Mouse (Mus musculus) ES-Bruce4 (cell line): ENCODE data around the gene Lrrfip2. TPM values are rescaled to one million over a fixed set of nuclear protein-coding genes. Genes with fewer than 3 reads are reported as not detected.

Experiments used
- H3K27ac ChIP-seq: 2 replicates; pipeline ENCODE4 v1.5.1; 2012; ENCODE audit warnings: low read length, inconsistent platforms; ENCODE audit not compliant: insufficient read depth
- H3K27me3 ChIP-seq: 2 replicates; pipeline ENCODE4 v1.6.1; 2012; ENCODE audit warnings: mild to moderate bottlenecking, low read length, inconsistent platforms; ENCODE audit not compliant: control insufficient read depth, poor library complexity, insufficient read depth, severe bottlenecking
- H3K36me3 ChIP-seq: 2 replicates; pipeline ENCODE4 v1.6.1; 2012; ENCODE audit warnings: inconsistent platforms, mild to moderate bottlenecking, low read length, moderate library complexity; ENCODE audit not compliant: control insufficient read depth, poor library complexity, insufficient read depth, severe bottlenecking
- H3K4me1 ChIP-seq: one replicate; pipeline ENCODE4 v1.8.1; 2011; ENCODE audit warnings: low read length; ENCODE audit not compliant: control insufficient read depth, insufficient read depth
- H3K4me3 ChIP-seq: 2 replicates; pipeline ENCODE4 v1.5.1; 2011; ENCODE audit warnings: low read depth, mild to moderate bottlenecking, low read length
- H3K9ac ChIP-seq: 2 replicates; pipeline ENCODE4 v1.6.1; 2012; ENCODE audit warnings: low read depth, mild to moderate bottlenecking, inconsistent platforms; ENCODE audit not compliant: poor library complexity, severe bottlenecking
- H3K9me3 ChIP-seq: replicated peaks from 2 replicates; pipeline ENCODE4 v1.6.1; 2012; ENCODE audit warnings: mild to moderate bottlenecking, low read length, inconsistent platforms; ENCODE audit not compliant: control insufficient read depth, poor library complexity, insufficient read depth, severe bottlenecking
- CTCF ChIP-seq: IDR thresholded peaks from one replicate; pipeline ENCODE4 v1.8.1; 2011; ENCODE audit warnings: low read depth, low read length
- EP300 ChIP-seq: IDR thresholded peaks from 2 replicates; pipeline ENCODE4 v1.6.1; 2011; ENCODE audit warnings: low read depth, low read length; ENCODE audit not compliant: insufficient read depth
- POLR2A ChIP-seq: IDR thresholded peaks from one replicate; pipeline ENCODE4 v1.8.1; 2011; ENCODE audit warnings: low read length; ENCODE audit not compliant: insufficient read depth
- polyA plus RNA-seq: library from polyadenylated mRNA; stranded (reverse); fragments of >200 nt; gene quantifications from 2 replicates; pipeline ENCODE4 v1.2.4, GENCODE M21; 2011; ENCODE audit warnings: low read depth; ENCODE audit not compliant: missing spikeins, insufficient read depth, insufficient read length

Lrrfip2 gene
- 55.3 and 62.0 TPM in 2 replicates for polyA plus RNA-seq

GRCm38 (mm10) chr9:111117126-111117642, at the start of gene Lrrfip2:
Gene Lrrfip2 (plus strand): TSS chr9:111117592.
- Histone ChIP-seq H3K36me3 (no peaks in the 10 kb centered on the region), H3K4me3 (peak within 1 kb of the TSS; percentile 70), H3K9me3 (no peaks in the 10 kb centered on the region), H3K27me3 (no peaks in the 10 kb centered on the region), H3K27ac (no peak within 1 kb of the TSS), H3K9ac (peak within 1 kb of the TSS; percentile 72), H3K4me1 (no peaks in the 10 kb centered on the region)
- no peak for TF ChIP-seq EP300
- TF ChIP-seq POLR2A = no peak
- no peak for TF ChIP-seq CTCF

GRCm38 (mm10) chr9:111070546-111070961, 46.8 kb upstream of the Lrrfip2 start:
- Histone ChIP-seq H3K27me3 (no peaks in the 10 kb centered on the region), H3K27ac (no peak overlapping the region)

GRCm38 (mm10) chr9:111072175-111072574, 45.2 kb upstream of the Lrrfip2 start:
- Histone ChIP-seq H3K27me3 (no peaks in the 10 kb centered on the region), H3K9me3 (peaks cover 5% of the 10 kb centered on the region), H3K36me3 (no peaks in the 10 kb centered on the region), H3K27ac (no peak overlapping the region), H3K4me3 (no peak overlapping the region), H3K4me1 (peaks cover 2% of the 10 kb centered on the region), H3K9ac (no peak overlapping the region)
- peak; percentile 32 for TF ChIP-seq CTCF
- no peak for TF ChIP-seq POLR2A

More at GRCm38 (mm10) chr9:111070546-111070961, 46.8 kb upstream of the Lrrfip2 start:
- H3K36me3 ChIP-seq = no peaks in the 10 kb centered on the region
- peak; percentile 79 for TF ChIP-seq CTCF
- no peak for TF ChIP-seq POLR2A
- TF ChIP-seq EP300 = no peak
- no peak overlapping the region for H3K9ac ChIP-seq
- no peak overlapping the region for H3K4me3 ChIP-seq
- peaks cover 5% of the 10 kb centered on the region for H3K9me3 ChIP-seq
- peaks cover 2% of the 10 kb centered on the region for H3K4me1 ChIP-seq

- no peak overlapping the region for H3K4me3 ChIP-seq
Measured at GRCm38 (mm10) chr9:111072971-111073370, 44.4 kb upstream of the Lrrfip2 start.

GRCm38 (mm10) chr9:111077745-111078144, 39.6 kb upstream of the Lrrfip2 start:
- no peaks in the 10 kb centered on the region for H3K4me1 ChIP-seq
- peaks cover 5% of the 10 kb centered on the region for H3K9me3 ChIP-seq
- no peaks in the 10 kb centered on the region for H3K27me3 ChIP-seq
- no peak overlapping the region for H3K4me3 ChIP-seq
- no peak overlapping the region for H3K9ac ChIP-seq
- H3K36me3 ChIP-seq = no peaks in the 10 kb centered on the region
- TF ChIP-seq EP300 (no peak), POLR2A (no peak), CTCF (peak; percentile 70)
- no peak overlapping the region for H3K27ac ChIP-seq

More at GRCm38 (mm10) chr9:111072971-111073370, 44.4 kb upstream of the Lrrfip2 start:
- no peak overlapping the region for H3K27ac ChIP-seq
- H3K9ac ChIP-seq = no peak overlapping the region
- peaks cover 5% of the 10 kb centered on the region for H3K9me3 ChIP-seq
- H3K4me1 ChIP-seq = peaks cover 2% of the 10 kb centered on the region
- H3K27me3 ChIP-seq = no peaks in the 10 kb centered on the region
- H3K36me3 ChIP-seq = no peaks in the 10 kb centered on the region
- TF ChIP-seq CTCF = no peak

- no peaks in the 10 kb centered on the region for H3K36me3 ChIP-seq
- no peak overlapping the region for H3K9ac ChIP-seq
- H3K9me3 ChIP-seq = no peaks in the 10 kb centered on the region
- H3K27me3 ChIP-seq = no peaks in the 10 kb centered on the region
- no peak overlapping the region for H3K27ac ChIP-seq
- TF ChIP-seq EP300 = no peak
- no peak for TF ChIP-seq CTCF
- no peak for TF ChIP-seq POLR2A
- H3K4me1 ChIP-seq = no peaks in the 10 kb centered on the region
- H3K4me3 ChIP-seq = no peak overlapping the region
Measured at GRCm38 (mm10) chr9:111080801-111081200, 36.6 kb upstream of the Lrrfip2 start.
